Mouse (Mus musculus) bone marrow, adult 2 months (tissue): ENCODE data around the gene Gm45716.

ENCODE experiments used
- CTCF ChIP-seq: fragments of 200-500 bp; IDR thresholded peaks from 2 replicates; pipeline ENCODE4 v1.5.1; 2011; ENCODE audit warnings: low read length, control low read depth; ENCODE audit not compliant: control insufficient read depth, insufficient read depth
- POLR2A ChIP-seq: fragments of 200-500 bp; IDR thresholded peaks from 2 replicates; pipeline ENCODE4 v1.6.1; 2011; ENCODE audit warnings: low read depth, mild to moderate bottlenecking, control low read depth, low read length, borderline replicate concordance; ENCODE audit not compliant: control insufficient read depth

DNA sequence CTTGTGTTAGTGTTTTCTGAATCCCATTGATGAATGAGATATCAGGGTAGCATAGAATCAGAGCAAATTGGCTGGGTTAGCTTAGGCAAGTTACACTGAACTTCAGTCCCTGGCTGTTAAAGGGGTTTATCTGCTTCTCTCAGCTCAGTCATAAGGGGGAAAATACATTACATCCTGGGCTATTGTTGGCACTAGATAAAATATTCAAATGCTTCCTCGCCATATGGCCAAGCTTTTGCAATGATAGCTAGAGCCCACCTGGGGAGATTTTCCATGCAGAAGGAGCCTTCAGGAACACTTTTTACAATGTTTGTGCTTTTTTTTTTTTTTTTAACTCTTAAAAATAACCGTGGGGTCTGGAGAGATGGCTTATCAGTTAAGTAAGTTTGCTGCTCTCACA, 96.6 kb downstream of the Gm45716 start:
- no peak for TF ChIP-seq CTCF
- no peak for TF ChIP-seq POLR2A
